Mouse (Mus musculus): ENCODE data around the gene Dnaaf3. TPM values are rescaled to one million over a fixed set of nuclear protein-coding genes. Genes with fewer than 3 reads are reported as not detected.
"Not testable (repeated sequence)": the region's sequence is repeated elsewhere in the genome, so short reads cannot be mapped to it uniquely, and the experiment has no call there.

The Dnaaf3 gene
- polyA plus RNA-seq, 1 experiment from 2014 or later = 0.67 TPM

- peak overlapping the region; percentile 71; the same call in 1 of the 2 replicates for H3K4me2 ChIP-seq (replicated peaks; ENCODE audit: low read depth, low read length)
- ATAC-seq (ENCODE audit: insufficient number of reproducible peaks, insufficient read depth, low FRiP score, low read depth) = no peak
- H3K4me3 ChIP-seq (ENCODE audit: low read depth, low read length) = no peak overlapping the region; the same call in 1 of the 2 replicates
- H3K4me1 ChIP-seq (ENCODE audit: control insufficient read depth, insufficient read depth, low read length) = peaks cover 11% of the 10 kb centered on the region; the same call in 1 of the 2 replicates
- H3K9ac ChIP-seq (replicated peaks; ENCODE audit: low read depth, low read length) = no peak overlapping the region
- WGBS = 73% methylated on average over 15 of the region's 15 CpGs
- H3K27me3 ChIP-seq (ENCODE audit: control insufficient read depth, insufficient read depth, low read length) = no peaks in the 10 kb centered on the region
- no peaks in the 10 kb centered on the region for H3K36me3 ChIP-seq (ENCODE audit: control insufficient read depth, insufficient read depth, low read length)
- H3K27ac ChIP-seq (ENCODE audit: low read length) = no peak overlapping the region
- no peaks in the 10 kb centered on the region for H3K9me3 ChIP-seq (ENCODE audit: control insufficient read depth, low read depth, low read length)
Measured at GRCm38 (mm10) chr7:4546050-4546449, 13.8 kb upstream of the Dnaaf3 start.

- no peaks in the 10 kb centered on the region for H3K9me3 ChIP-seq (ENCODE audit: control insufficient read depth, low read depth, low read length)
- no peak overlapping the region for H3K9ac ChIP-seq (replicated peaks; ENCODE audit: low read depth, low read length)
- no peak overlapping the region for H3K4me3 ChIP-seq (ENCODE audit: low read depth, low read length)
- peaks cover 7% of the 10 kb centered on the region; the same call in 1 of the 2 replicates for H3K4me1 ChIP-seq (ENCODE audit: control insufficient read depth, insufficient read depth, low read length)
- no peak overlapping the region for H3K4me2 ChIP-seq (replicated peaks; ENCODE audit: low read depth, low read length)
- no peaks in the 10 kb centered on the region for H3K36me3 ChIP-seq (ENCODE audit: control insufficient read depth, insufficient read depth, low read length)
- H3K27me3 ChIP-seq (ENCODE audit: control insufficient read depth, insufficient read depth, low read length) = no peaks in the 10 kb centered on the region
- no peak for ATAC-seq (ENCODE audit: insufficient number of reproducible peaks, insufficient read depth, low FRiP score, low read depth)
- no peak overlapping the region for H3K27ac ChIP-seq (ENCODE audit: low read length)
- WGBS = 34% methylated on average over 17 of the region's 17 CpGs
Measured at GRCm38 (mm10) chr7:4542013-4542412, 9.8 kb upstream of the Dnaaf3 start.

GRCm38 (mm10) chr7:4541344-4541743, 9.1 kb upstream of the Dnaaf3 start:
- no peaks in the 10 kb centered on the region for H3K9me3 ChIP-seq (ENCODE audit: control insufficient read depth, low read depth, low read length)
- H3K27ac ChIP-seq (ENCODE audit: low read length) = no peak overlapping the region
- ATAC-seq (ENCODE audit: insufficient number of reproducible peaks, insufficient read depth, low FRiP score, low read depth) = no peak
- H3K4me2 ChIP-seq (replicated peaks; ENCODE audit: low read depth, low read length) = no peak overlapping the region
- no peaks in the 10 kb centered on the region for H3K36me3 ChIP-seq (ENCODE audit: control insufficient read depth, insufficient read depth, low read length)
- peaks cover under 1% of the 10 kb centered on the region; the same call in 1 of the 2 replicates for H3K4me1 ChIP-seq (ENCODE audit: control insufficient read depth, insufficient read depth, low read length)
- H3K27me3 ChIP-seq (ENCODE audit: control insufficient read depth, insufficient read depth, low read length) = no peaks in the 10 kb centered on the region
- no peak overlapping the region for H3K9ac ChIP-seq (replicated peaks; ENCODE audit: low read depth, low read length)
- H3K4me3 ChIP-seq (ENCODE audit: low read depth, low read length) = no peak overlapping the region
- WGBS = 57% methylated on average over 5 of the region's 5 CpGs

GRCm38 (mm10) chr7:4539019-4539418, 6.8 kb upstream of the Dnaaf3 start:
- H3K9me3 ChIP-seq (ENCODE audit: control insufficient read depth, low read depth, low read length) = no peaks in the 10 kb centered on the region
- no peak overlapping the region for H3K4me2 ChIP-seq (replicated peaks; ENCODE audit: low read depth, low read length)
- H3K36me3 ChIP-seq (ENCODE audit: control insufficient read depth, insufficient read depth, low read length) = no peaks in the 10 kb centered on the region
- H3K4me1 ChIP-seq (ENCODE audit: control insufficient read depth, insufficient read depth, low read length) = no peaks in the 10 kb centered on the region
- 0 out of 2 replicates have a peak, but pooled peaks have one; percentile 18 for ATAC-seq (ENCODE audit: insufficient number of reproducible peaks, insufficient read depth, low FRiP score, low read depth)
- no peak overlapping the region for H3K4me3 ChIP-seq (ENCODE audit: low read depth, low read length)
- H3K9ac ChIP-seq (replicated peaks; ENCODE audit: low read depth, low read length) = no peak overlapping the region
- no peak overlapping the region for H3K27ac ChIP-seq (ENCODE audit: low read length)
- H3K27me3 ChIP-seq (ENCODE audit: control insufficient read depth, insufficient read depth, low read length) = no peaks in the 10 kb centered on the region
- WGBS = 74% methylated on average over 2 of the region's 2 CpGs

GRCm38 (mm10) chr7:4537181-4537580, 4.9 kb upstream of the Dnaaf3 start:
- no peaks in the 10 kb centered on the region for H3K9me3 ChIP-seq (ENCODE audit: control insufficient read depth, low read depth, low read length)

GRCm38 (mm10) chr7:4536369-4536768, 4.1 kb upstream of the Dnaaf3 start:
- WGBS = 87% methylated on average over 4 of the region's 4 CpGs
- Histone ChIP-seq H3K9me3 (ENCODE audit: control insufficient read depth, low read depth, low read length) (no peaks in the 10 kb centered on the region), H3K36me3 (ENCODE audit: control insufficient read depth, insufficient read depth, low read length) (no peaks in the 10 kb centered on the region), H3K4me3 (ENCODE audit: low read depth, low read length) (no peak overlapping the region), H3K9ac (replicated peaks; ENCODE audit: low read depth, low read length) (no peak overlapping the region), H3K27me3 (ENCODE audit: control insufficient read depth, insufficient read depth, low read length) (no peaks in the 10 kb centered on the region), H3K4me1 (ENCODE audit: control insufficient read depth, insufficient read depth, low read length) (no peaks in the 10 kb centered on the region), H3K27ac (ENCODE audit: low read length) (no peak overlapping the region), H3K4me2 (replicated peaks; ENCODE audit: low read depth, low read length) (no peak overlapping the region)
- ATAC-seq (ENCODE audit: insufficient number of reproducible peaks, insufficient read depth, low FRiP score, low read depth) = no peak

More at GRCm38 (mm10) chr7:4537181-4537580, 4.9 kb upstream of the Dnaaf3 start:
- H3K4me3 ChIP-seq (ENCODE audit: low read depth, low read length) = no peak overlapping the region
- no peak overlapping the region for H3K4me2 ChIP-seq (replicated peaks; ENCODE audit: low read depth, low read length)
- no peak overlapping the region for H3K27ac ChIP-seq (ENCODE audit: low read length)
- no peaks in the 10 kb centered on the region for H3K27me3 ChIP-seq (ENCODE audit: control insufficient read depth, insufficient read depth, low read length)
- no peaks in the 10 kb centered on the region for H3K36me3 ChIP-seq (ENCODE audit: control insufficient read depth, insufficient read depth, low read length)
- no peak overlapping the region for H3K9ac ChIP-seq (replicated peaks; ENCODE audit: low read depth, low read length)
- ATAC-seq (ENCODE audit: insufficient number of reproducible peaks, insufficient read depth, low FRiP score, low read depth) = no peak
- no peaks in the 10 kb centered on the region for H3K4me1 ChIP-seq (ENCODE audit: control insufficient read depth, insufficient read depth, low read length)
- WGBS = 51% methylated on average over 4 of the region's 4 CpGs

- H3K36me3 ChIP-seq (ENCODE audit: control insufficient read depth, insufficient read depth, low read length); H3K27me3 ChIP-seq (ENCODE audit: control insufficient read depth, insufficient read depth, low read length); H3K9me3 ChIP-seq (ENCODE audit: control insufficient read depth, low read depth, low read length); H3K4me2 ChIP-seq (replicated peaks; ENCODE audit: low read depth, low read length); ATAC-seq (ENCODE audit: insufficient number of reproducible peaks, insufficient read depth, low FRiP score, low read depth); H3K4me3 ChIP-seq (ENCODE audit: low read depth, low read length); H3K4me1 ChIP-seq (ENCODE audit: control insufficient read depth, insufficient read depth, low read length); H3K27ac ChIP-seq (ENCODE audit: low read length); H3K9ac ChIP-seq (replicated peaks; ENCODE audit: low read depth, low read length): not testable (repeated sequence)
- WGBS = 39% methylated on average over 8 of the region's 8 CpGs
Measured at GRCm38 (mm10) chr7:4530166-4530565, 2.1 kb downstream of the Dnaaf3 start.

- Histone ChIP-seq H3K27me3 (ENCODE audit: control insufficient read depth, insufficient read depth, low read length) (no peaks in the 10 kb centered on the region), H3K4me2 (replicated peaks; ENCODE audit: low read depth, low read length) (peak overlapping the region; percentile 54), H3K36me3 (ENCODE audit: control insufficient read depth, insufficient read depth, low read length) (no peaks in the 10 kb centered on the region), H3K9me3 (ENCODE audit: control insufficient read depth, low read depth, low read length) (no peaks in the 10 kb centered on the region), H3K4me1 (ENCODE audit: control insufficient read depth, insufficient read depth, low read length) (no peaks in the 10 kb centered on the region), H3K9ac (replicated peaks; ENCODE audit: low read depth, low read length) (no peak overlapping the region), H3K4me3 (ENCODE audit: low read depth, low read length) (no peak overlapping the region), H3K27ac (ENCODE audit: low read length) (no peak overlapping the region)
- 47% methylated on average over 18 of the region's 18 CpGs for WGBS
- ATAC-seq (ENCODE audit: insufficient number of reproducible peaks, insufficient read depth, low FRiP score, low read depth) = no peak
Measured at GRCm38 (mm10) chr7:4527302-4527689, 5.0 kb downstream of the Dnaaf3 start.
